8 mouse cellular contexts compared by ENCODE assay signal in the genomic region with DNA sequence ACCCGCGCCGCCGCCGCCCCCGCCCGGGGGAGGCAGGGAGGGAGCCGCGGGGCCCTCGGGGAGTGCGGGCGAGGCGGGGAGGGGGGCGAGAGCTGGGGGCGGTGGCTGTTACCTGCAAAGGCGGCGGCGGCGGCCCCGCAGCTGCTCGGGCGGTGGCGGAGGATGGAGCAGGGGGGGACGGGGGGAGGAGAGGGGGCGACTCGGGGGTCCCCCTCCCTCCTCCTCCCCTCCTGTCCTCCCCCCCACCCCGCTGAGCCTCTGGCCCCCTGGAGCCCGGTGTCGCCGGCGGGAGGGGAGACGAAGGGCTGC. TPM values are rescaled to one million over a fixed set of nuclear protein-coding genes. Genes with fewer than 3 reads are reported as not detected.
A peak's percentile ranks its signal among the peaks of the same experiment; 100 is the strongest.
DNase-seq lines count a peak whose midpoint lies in the region; ATAC-seq and TF ChIP-seq lines count a peak whose summit lies in the region.

TSS of gene Akt3 (minus strand) at position 170 of the 309 bp plus-strand sequence.

- H3K9ac ChIP-seq in ES-Bruce4 (ENCODE audit: low read depth, poor library complexity, severe bottlenecking), result peak within 1 kb of the TSS; percentile 98
- peak within 1 kb of the TSS; percentile 86 for H3K9ac ChIP-seq in embryonic facial prominence, embryonic 13.5 days
- peak within 1 kb of the TSS; percentile 96 for H3K9ac ChIP-seq in limb, embryonic 12.5 days (replicated peaks)
- peak within 1 kb of the TSS; percentile 97 for H3K9ac ChIP-seq in neural tube, embryonic 12.5 days

- H3K4me1 ChIP-seq in ES-Bruce4 (ENCODE audit: control insufficient read depth, insufficient read depth, low read length), result no peaks in the 10 kb centered on the region
- peaks cover 20% of the 10 kb centered on the region for H3K4me1 ChIP-seq in embryonic facial prominence, embryonic 13.5 days
- H3K4me1 ChIP-seq in limb, embryonic 12.5 days (replicated peaks), result peaks cover 22% of the 10 kb centered on the region
- H3K4me1 ChIP-seq in neural tube, embryonic 12.5 days, result peaks cover 11% of the 10 kb centered on the region; the same call in 1 of the 2 replicates

- H3K4me3 ChIP-seq in gastrocnemius, adult 2 months, result peak within 1 kb of the TSS; percentile 87
- peak within 1 kb of the TSS; percentile 95 for H3K4me3 ChIP-seq in ES-Bruce4 (ENCODE audit: low read depth, low read length)
- peak within 1 kb of the TSS; percentile 88 for H3K4me3 ChIP-seq in embryonic facial prominence, embryonic 13.5 days
- peak within 1 kb of the TSS; percentile 96 for H3K4me3 ChIP-seq in limb, embryonic 12.5 days (replicated peaks)
- peak within 1 kb of the TSS; percentile 83 for H3K4me3 ChIP-seq in neural tube, embryonic 12.5 days

- DNase-seq in gastrocnemius, adult 2 months, result no peak
- no peak for DNase-seq in gastrocnemius, adult 18-20 months (ENCODE audit: low spot score)
- no peak for DNase-seq in heart, postnatal 14 days
- DNase-seq in embryo, embryonic 10.5 days (ENCODE audit: low spot score), result no peak

- no peak for TF ChIP-seq EP300 in ES-Bruce4 (IDR thresholded peaks at IDR 0.05; ENCODE audit: insufficient read depth, low read depth, low read length)

- H3K36me3 ChIP-seq in ES-Bruce4 (ENCODE audit: control insufficient read depth, insufficient read depth, low read length, poor library complexity, severe bottlenecking), result no peaks in the 10 kb centered on the region
- H3K36me3 ChIP-seq in embryonic facial prominence, embryonic 13.5 days, result no peaks in the 10 kb centered on the region
- no peaks in the 10 kb centered on the region for H3K36me3 ChIP-seq in limb, embryonic 12.5 days
- H3K36me3 ChIP-seq in neural tube, embryonic 12.5 days, result no peaks in the 10 kb centered on the region

- no peaks in the 10 kb centered on the region for H3K9me3 ChIP-seq in ES-Bruce4 (replicated peaks; ENCODE audit: control insufficient read depth, insufficient read depth, low read length, poor library complexity, severe bottlenecking)
- H3K9me3 ChIP-seq in embryonic facial prominence, embryonic 13.5 days, result no peaks in the 10 kb centered on the region
- no peaks in the 10 kb centered on the region for H3K9me3 ChIP-seq in limb, embryonic 12.5 days
- H3K9me3 ChIP-seq in neural tube, embryonic 12.5 days, result no peaks in the 10 kb centered on the region

- no peak; the same call in 1 of the 2 replicates for ATAC-seq in embryonic facial prominence, embryonic 13.5 days (ENCODE audit: insufficient number of reproducible peaks, insufficient read depth, low FRiP score, low TSS enrichment, low read depth)
- peak; percentile 12 for ATAC-seq in limb, embryonic 12.5 days (ENCODE audit: insufficient number of reproducible peaks, insufficient read depth, low FRiP score, low TSS enrichment, low read depth)
- peak; percentile 71 for ATAC-seq in neural tube, embryonic 12.5 days (ENCODE audit: low FRiP score, low read depth)

- H3K27ac ChIP-seq in gastrocnemius, adult 2 months, result peak within 1 kb of the TSS; percentile 92
- no peak within 1 kb of the TSS for H3K27ac ChIP-seq in ES-Bruce4 (ENCODE audit: insufficient read depth, low read length)
- H3K27ac ChIP-seq in embryonic facial prominence, embryonic 13.5 days, result peak within 1 kb of the TSS; percentile 97
- peak within 1 kb of the TSS; percentile 99 for H3K27ac ChIP-seq in limb, embryonic 12.5 days
- H3K27ac ChIP-seq in neural tube, embryonic 12.5 days, result peak within 1 kb of the TSS; percentile 100

- peak within 1 kb of the TSS; percentile 91 for H3K4me2 ChIP-seq in embryonic facial prominence, embryonic 13.5 days
- peak within 1 kb of the TSS; percentile 89 for H3K4me2 ChIP-seq in limb, embryonic 12.5 days
- H3K4me2 ChIP-seq in neural tube, embryonic 12.5 days (replicated peaks), result peak within 1 kb of the TSS; percentile 93

- WGBS in embryonic facial prominence, embryonic 13.5 days, result no CpG with 5 or more reads among the region's 32 CpGs
- no CpG with 5 or more reads among the region's 32 CpGs for WGBS in limb, embryonic 12.5 days
- 0% methylated on average over 9 of the region's 32 CpGs for WGBS in neural tube, embryonic 12.5 days

- no peak for TF ChIP-seq CTCF in gastrocnemius, adult 2 months (IDR thresholded peaks at IDR 0.05)
- TF ChIP-seq CTCF in ES-Bruce4 (IDR thresholded peaks at IDR 0.05; ENCODE audit: low read depth, low read length), result no peak

- intact Hi-C loops in gastrocnemius, adult 2 months (cut with DNase I), result loop anchor here (5.0 kb wide), 1 partner anchor 184 kb away; the partner anchor contains the start of gene Zbtb18
- intact Hi-C loops in heart, postnatal 14 days (cut with DNase I), result loop anchor here (5.0 to 10.0 kb wide), 2 partner anchors 184 to 537 kb away; partner anchors contain the start of genes Adss and Zbtb18

- H3K27me3 ChIP-seq in ES-Bruce4 (ENCODE audit: control insufficient read depth, insufficient read depth, low read length, poor library complexity, severe bottlenecking), result no peaks in the 10 kb centered on the region; the same call in 1 of the 2 replicates
- H3K27me3 ChIP-seq in embryonic facial prominence, embryonic 13.5 days, result no peaks in the 10 kb centered on the region
- H3K27me3 ChIP-seq in limb, embryonic 12.5 days, result no peaks in the 10 kb centered on the region
- no peaks in the 10 kb centered on the region for H3K27me3 ChIP-seq in neural tube, embryonic 12.5 days (replicated peaks)

- no peak for TF ChIP-seq POLR2A in ES-Bruce4 (IDR thresholded peaks at IDR 0.05; ENCODE audit: insufficient read depth, low read length)

RNA-seq across cellular contexts. Expression of gene Akt3, which starts in this region (rescaled TPM):
- 10 to 100 TPM in 1 of 2 experiments, 1 to 10 TPM in 1; 9.1 to 11.0 TPM for total RNA-seq in gastrocnemius, adult 2 months (2021)
- 10 to 100 TPM in 1 of 2 experiments, 1 to 10 TPM in 1; 7.8 to 12.2 TPM for total RNA-seq in gastrocnemius, adult 18-20 months (2021)
- 42.5 and 44.3 TPM in 2 replicates for polyA plus RNA-seq in ES-Bruce4 (2011; ENCODE audit: insufficient read depth, insufficient read length, low read depth, missing spikeins)
- 6.5 and 7.3 TPM in 2 replicates for polyA plus RNA-seq in embryonic facial prominence, embryonic 13.5 days (2015; fragmentation: Nextera tagmentation; extraction: Ambion mirVana)
- 10 to 100 TPM; 26.0 to 26.4 TPM for total RNA-seq in heart, postnatal 14 days (2021)
- polyA plus RNA-seq in limb, embryonic 12.5 days (2016; fragmentation: Nextera tagmentation; extraction: Ambion mirVana), result 9.1 and 9.8 TPM in 2 replicates
- polyA plus RNA-seq in neural tube, embryonic 12.5 days (2016; fragmentation: Nextera tagmentation; extraction: Ambion mirVana), result 23.7 and 24.2 TPM in 2 replicates
